ENCODE assay signal across 22 mouse cellular contexts in the genomic region with DNA sequence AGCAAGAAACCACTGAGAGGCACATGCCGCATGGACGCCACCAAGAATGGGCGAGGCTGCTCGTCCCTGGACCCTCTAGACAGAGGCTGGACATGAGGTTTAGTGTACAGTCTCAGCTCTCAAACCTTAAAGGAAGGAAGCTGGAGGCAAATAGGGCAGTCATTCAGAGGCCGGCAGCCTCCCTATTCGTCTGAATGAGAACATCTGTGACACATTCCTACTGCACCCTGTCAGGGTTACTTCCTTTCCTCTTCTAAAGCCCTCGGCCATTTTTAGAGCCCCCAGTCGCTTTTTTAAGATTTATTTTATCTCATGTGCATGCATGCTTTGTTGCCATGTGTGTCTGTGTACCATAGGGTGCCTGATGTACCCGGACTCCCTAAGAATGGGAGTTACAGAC. TPM values are rescaled to one million over a fixed set of nuclear protein-coding genes. Genes with fewer than 3 reads are reported as not detected.
A peak's percentile ranks its signal among the peaks of the same experiment; 100 is the strongest.
DNase-seq lines count a peak whose midpoint lies in the region; ATAC-seq and TF ChIP-seq lines count a peak whose summit lies in the region.
"Had no signal": no experiment of that assay in that cellular context is flagged by ENCODE, and none has a peak within 500 bp of the region (broad histone marks: within the 10 kb centered on the region; RNA-seq: fewer than 3 reads in every experiment).

No protein-coding gene starts in this region.

- TF ChIP-seq CTCF in kidney, postnatal 0 days (IDR thresholded peaks at IDR 0.05; ENCODE audit: low read depth) = no peak
- no peak for TF ChIP-seq CTCF in kidney, adult 2 months (conservative IDR thresholded peaks at IDR 0.05; ENCODE audit: insufficient read depth, insufficient read length, low read depth, low read length)

- peak overlapping the region; percentile 36; the same call in 1 of the 2 replicates for H3K27ac ChIP-seq in kidney, postnatal 0 days
- no peak overlapping the region for H3K27ac ChIP-seq in kidney, adult 2 months (ENCODE audit: insufficient read depth, low read depth, low read length)
- peak overlapping the region; percentile 34; the same call in 1 of the 2 replicates for H3K27ac ChIP-seq in midbrain, embryonic 14.5 days (replicated peaks; ENCODE audit: low read depth, low read length)
- no peak overlapping the region for H3K27ac ChIP-seq in midbrain, embryonic 11.5 days (ENCODE audit: low read depth, low read length)
- H3K27ac ChIP-seq in hindbrain, embryonic 12.5 days = peak overlapping the region; percentile 49
- peak overlapping the region; percentile 43; the same call in 1 of the 2 replicates for H3K27ac ChIP-seq in midbrain, embryonic 16.5 days (ENCODE audit: low read length)
- H3K27ac ChIP-seq: stomach, embryonic 15.5 days had no signal

- TF ChIP-seq POLR2A in kidney, adult 2 months (IDR thresholded peaks at IDR 0.05; ENCODE audit: low read depth, low read length) = no peak

- 0 out of 2 replicates have a peak, but pooled peaks have one; percentile 11 for ATAC-seq in kidney, postnatal 0 days (replicated peaks; ENCODE audit: low FRiP score, low read depth)
- no peak for ATAC-seq in midbrain, embryonic 14.5 days (ENCODE audit: low FRiP score, low TSS enrichment)
- no peak for ATAC-seq in midbrain, embryonic 11.5 days (ENCODE audit: low FRiP score)
- ATAC-seq in hindbrain, embryonic 12.5 days (ENCODE audit: low FRiP score) = no peak
- ATAC-seq in midbrain, embryonic 16.5 days = 0 out of 2 replicates have a peak, but pooled peaks have one; percentile 29
- no peak for ATAC-seq in CD4-positive, CD25-positive, alpha-beta regulatory T cell, adult 4 months
- ATAC-seq: activated CD4-positive, CD25-positive, alpha-beta regulatory T cell, adult 4 months; forebrain, embryonic 16.5 days had no signal

- H3K4me3 ChIP-seq in kidney, postnatal 0 days (replicated peaks; ENCODE audit: low read depth, low read length) = no peak overlapping the region
- no peak overlapping the region for H3K4me3 ChIP-seq in kidney, adult 2 months (ENCODE audit: insufficient read depth, low read depth, low read length)
- H3K4me3 ChIP-seq in midbrain, embryonic 14.5 days (replicated peaks; ENCODE audit: low read depth, low read length) = no peak overlapping the region
- H3K4me3 ChIP-seq in midbrain, embryonic 11.5 days (ENCODE audit: low read depth, low read length) = no peak overlapping the region
- no peak overlapping the region for H3K4me3 ChIP-seq in hindbrain, embryonic 12.5 days
- no peak overlapping the region for H3K4me3 ChIP-seq in midbrain, embryonic 16.5 days (ENCODE audit: low read depth, low read length)
- H3K4me3 ChIP-seq: forebrain, embryonic 10.5 days; megakaryocyte, embryonic 14.5 days; stomach, embryonic 15.5 days had no signal

- H3K4me1 ChIP-seq in kidney, postnatal 0 days (replicated peaks; ENCODE audit: insufficient read depth, low read length) = peaks cover 39% of the 10 kb centered on the region
- H3K4me1 ChIP-seq in kidney, adult 2 months (ENCODE audit: control insufficient read depth, insufficient read depth, low read length) = peaks cover 40% of the 10 kb centered on the region
- peaks cover 9% of the 10 kb centered on the region; the same call in 1 of the 2 replicates for H3K4me1 ChIP-seq in midbrain, embryonic 14.5 days (ENCODE audit: control insufficient read depth, insufficient read depth, low read length)
- no peaks in the 10 kb centered on the region for H3K4me1 ChIP-seq in midbrain, embryonic 11.5 days (ENCODE audit: control insufficient read depth, insufficient read depth, low read length)
- H3K4me1 ChIP-seq in hindbrain, embryonic 12.5 days = peaks cover 30% of the 10 kb centered on the region
- H3K4me1 ChIP-seq in midbrain, embryonic 16.5 days (ENCODE audit: control insufficient read depth, insufficient read depth, low read length) = peaks cover 9% of the 10 kb centered on the region
- H3K4me1 ChIP-seq: megakaryocyte, embryonic 14.5 days had no signal

- no peaks in the 10 kb centered on the region for H3K27me3 ChIP-seq in kidney, postnatal 0 days (ENCODE audit: insufficient read depth, low read length)
- no peaks in the 10 kb centered on the region for H3K27me3 ChIP-seq in kidney, adult 2 months (replicated peaks; ENCODE audit: control insufficient read depth, insufficient read depth, low read length)
- H3K27me3 ChIP-seq in midbrain, embryonic 14.5 days (ENCODE audit: control insufficient read depth, insufficient read depth, low read length) = no peaks in the 10 kb centered on the region
- H3K27me3 ChIP-seq in midbrain, embryonic 11.5 days (ENCODE audit: control insufficient read depth, insufficient read depth, low read length) = no peaks in the 10 kb centered on the region
- H3K27me3 ChIP-seq in hindbrain, embryonic 12.5 days = no peaks in the 10 kb centered on the region
- H3K27me3 ChIP-seq in midbrain, embryonic 16.5 days (ENCODE audit: control insufficient read depth, insufficient read depth, low read depth, low read length) = no peaks in the 10 kb centered on the region
- H3K27me3 ChIP-seq: stomach, embryonic 15.5 days had no signal

- no peaks in the 10 kb centered on the region for H3K9me3 ChIP-seq in kidney, postnatal 0 days (replicated peaks; ENCODE audit: low read length)
- no peaks in the 10 kb centered on the region for H3K9me3 ChIP-seq in midbrain, embryonic 14.5 days (ENCODE audit: control insufficient read depth, low read length)
- no peaks in the 10 kb centered on the region for H3K9me3 ChIP-seq in midbrain, embryonic 11.5 days (ENCODE audit: control insufficient read depth, low read length)
- no peaks in the 10 kb centered on the region for H3K9me3 ChIP-seq in hindbrain, embryonic 12.5 days (replicated peaks)
- no peaks in the 10 kb centered on the region for H3K9me3 ChIP-seq in midbrain, embryonic 16.5 days (replicated peaks; ENCODE audit: control insufficient read depth, low read length, poor library complexity, severe bottlenecking)
- H3K9me3 ChIP-seq: forebrain, embryonic 10.5 days; megakaryocyte, embryonic 14.5 days; stomach, embryonic 15.5 days had no signal

- no peaks in the 10 kb centered on the region for H3K36me3 ChIP-seq in kidney, postnatal 0 days (ENCODE audit: insufficient read depth, low read length)
- no peaks in the 10 kb centered on the region for H3K36me3 ChIP-seq in kidney, adult 2 months (ENCODE audit: control insufficient read depth, insufficient read depth, low read length)
- no peaks in the 10 kb centered on the region for H3K36me3 ChIP-seq in midbrain, embryonic 14.5 days (ENCODE audit: control insufficient read depth, insufficient read depth, low read length)
- H3K36me3 ChIP-seq in midbrain, embryonic 11.5 days (ENCODE audit: control insufficient read depth, insufficient read depth, low read length) = no peaks in the 10 kb centered on the region
- 0 out of 2 replicates have a peak, but pooled peaks cover 3% of the 10 kb centered on the region for H3K36me3 ChIP-seq in hindbrain, embryonic 12.5 days
- H3K36me3 ChIP-seq in midbrain, embryonic 16.5 days (ENCODE audit: control insufficient read depth, insufficient read depth, low read length) = no peaks in the 10 kb centered on the region
- H3K36me3 ChIP-seq: stomach, embryonic 15.5 days had no signal

- peak; percentile 67 for DNase-seq in kidney, postnatal 0 days (ENCODE audit: low spot score)
- no peak for DNase-seq in kidney, adult 2 months
- DNase-seq in midbrain, embryonic 14.5 days = no peak
- DNase-seq in midbrain, embryonic 11.5 days (ENCODE audit: low spot score, missing footprints) = no peak
- DNase-seq in ovary, postnatal 14 days (ENCODE audit: low spot score) = no peak
- DNase-seq: adrenal gland, postnatal 14 days; cerebellum, adult 9-10 months; gastrocnemius, postnatal 36 days; kidney, adult 9 months; liver, postnatal 0 days; right cerebral cortex, adult 18-20 months; right cerebral cortex, postnatal 4 days; thymus, postnatal 25 days had no signal

- no peak overlapping the region for H3K9ac ChIP-seq in kidney, postnatal 0 days (ENCODE audit: low read depth, low read length)
- no peak overlapping the region for H3K9ac ChIP-seq in midbrain, embryonic 14.5 days (replicated peaks; ENCODE audit: low read length)
- H3K9ac ChIP-seq in midbrain, embryonic 11.5 days (ENCODE audit: low read length) = no peak overlapping the region
- H3K9ac ChIP-seq in hindbrain, embryonic 12.5 days = no peak overlapping the region
- no peak overlapping the region for H3K9ac ChIP-seq in midbrain, embryonic 16.5 days (ENCODE audit: low read depth, low read length)
- H3K9ac ChIP-seq: liver, postnatal 0 days; stomach, embryonic 15.5 days had no signal

- WGBS in kidney, postnatal 0 days = 49% methylated on average over 9 of the region's 9 CpGs
- 73% methylated on average over 9 of the region's 9 CpGs for WGBS in kidney, adult 2 months
- 91% methylated on average over 9 of the region's 9 CpGs for whole genome bisulfite sequencing in midbrain, embryonic 14.5 days
- 90% methylated on average over 9 of the region's 9 CpGs for WGBS in midbrain, embryonic 11.5 days
- WGBS in hindbrain, embryonic 12.5 days = 75% methylated on average over 9 of the region's 9 CpGs
- 83% methylated on average over 9 of the region's 9 CpGs for WGBS in midbrain, embryonic 16.5 days

- no peak overlapping the region for H3K4me2 ChIP-seq in kidney, postnatal 0 days (ENCODE audit: low read length)
- no peak overlapping the region for H3K4me2 ChIP-seq in midbrain, embryonic 14.5 days (ENCODE audit: low read length)
- H3K4me2 ChIP-seq in midbrain, embryonic 11.5 days = no peak overlapping the region
- no peak overlapping the region for H3K4me2 ChIP-seq in hindbrain, embryonic 12.5 days (replicated peaks)
- no peak overlapping the region for H3K4me2 ChIP-seq in midbrain, embryonic 16.5 days (ENCODE audit: low read length)
- H3K4me2 ChIP-seq: liver, embryonic 11.5 days; stomach, embryonic 15.5 days had no signal

RNA-seq across cellular contexts. Expression of gene Ldlrad3, which starts 29.2 kb away (rescaled TPM):
- polyA plus RNA-seq in kidney, postnatal 0 days (2015; fragmentation: Nextera tagmentation; extraction: Ambion mirVana) = 20.4 and 23.3 TPM in 2 replicates
- 16.2 and 18.5 TPM in 2 replicates for polyA plus RNA-seq in kidney, adult 2 months (2012; rRNA removed)
- polyA plus RNA-seq in midbrain, embryonic 14.5 days (2014; fragmentation: Nextera tagmentation; extraction: Ambion mirVana) = 17.9 and 34.0 TPM in 2 replicates
- 53.1 and 57.7 TPM in 2 replicates for polyA plus RNA-seq in midbrain, embryonic 11.5 days (2014; fragmentation: Nextera tagmentation; extraction: Ambion mirVana)
- 54.9 and 58.4 TPM in 2 replicates for polyA plus RNA-seq in hindbrain, embryonic 12.5 days (2016; fragmentation: Nextera tagmentation; extraction: Ambion mirVana)
- polyA plus RNA-seq in midbrain, embryonic 16.5 days (2015; fragmentation: Nextera tagmentation; extraction: Ambion mirVana) = 26.6 and 30.1 TPM in 2 replicates
- polyA plus RNA-seq in CD4-positive, CD25-positive, alpha-beta regulatory T cell, adult 4 months (2017; shearing (Covaris generic)) = under 1 TPM; 0.29 to 0.31 TPM

Comparison
In these comparisons a context has a peak if more than half of its experiments do, and no peak if none do; other contexts are left out.
1. ATAC-seq: peak in kidney, postnatal 0 days (single experiment) and midbrain, embryonic 16.5 days (single experiment); none in midbrain, embryonic 14.5 days (single experiment), midbrain, embryonic 11.5 days (single experiment), hindbrain, embryonic 12.5 days (single experiment) and CD4-positive, CD25-positive, alpha-beta regulatory T cell, adult 4 months (single experiment).
2. H3K27ac ChIP-seq: peak in kidney, postnatal 0 days (single experiment), midbrain, embryonic 14.5 days (single experiment), hindbrain, embryonic 12.5 days (single experiment) and midbrain, embryonic 16.5 days (single experiment); none in kidney, adult 2 months (single experiment) and midbrain, embryonic 11.5 days (single experiment).
3. RNA of gene Ldlrad3, which starts 29.2 kb away (polyA plus RNA-seq): 54.9 to 58.4 TPM in hindbrain, embryonic 12.5 days, 53.1 to 57.7 TPM in midbrain, embryonic 11.5 days, 17.9 to 34.0 TPM in midbrain, embryonic 14.5 days, 26.6 to 30.1 TPM in midbrain, embryonic 16.5 days, 20.4 to 23.3 TPM in kidney, postnatal 0 days and 16.2 to 18.5 TPM in kidney, adult 2 months; 0.29 to 0.31 TPM in CD4-positive, CD25-positive, alpha-beta regulatory T cell, adult 4 months; every median in the first group is over 10 times any median in the second.